Mouse (Mus musculus) megakaryocyte progenitor cell, adult 5-6 weeks (primary cell): ENCODE measurements at regions not wholly inside any gene's neighbourhood (a gene's known extent, or its start where the extent isn't known, plus 50 kb on each side); places are given as distances from the start of the nearest gene placed in this dataset.
"Not testable (repeated sequence)": the region's sequence is repeated elsewhere in the genome, so short reads cannot be mapped to it uniquely, and the experiment has no call there.

Experiments
- ATAC-seq: replicated peaks from 2 replicates; pipeline ENCODE4 v1.8.0; 2016; ENCODE audit warnings: mild to moderate bottlenecking, moderate TSS enrichment, inconsistent platforms; ENCODE audit not compliant: poor library complexity

- no peak for ATAC-seq
Measured at GRCm38 (mm10) chr8:57383746-57384320, 63.0 kb downstream of the Hand2 start.

- ATAC-seq: no peak
Measured at GRCm38 (mm10) chr8:57387627-57388026, 66.8 kb downstream of the Hand2 start.

- no peak for ATAC-seq
Measured at GRCm38 (mm10) chr8:57388579-57388978, 67.1 kb upstream of the Scrg1 start.

GRCm38 (mm10) chr8:57397999-57398635 lies 57.6 kb upstream of the Scrg1 start:
- no peak for ATAC-seq

GRCm38 (mm10) chr8:57400171-57400570 lies 55.6 kb upstream of the Scrg1 start:
- ATAC-seq: not testable (repeated sequence)

GRCm38 (mm10) chr8:57400776-57401631 lies 54.7 kb upstream of the Scrg1 start:
- no peak for ATAC-seq

- ATAC-seq: no peak
Measured at GRCm38 (mm10) chr8:57401661-57402060, 54.1 kb upstream of the Scrg1 start.

- ATAC-seq: no peak
Measured at GRCm38 (mm10) chr8:57402200-57402599, 53.5 kb upstream of the Scrg1 start.

- ATAC-seq: peak; percentile 20; the same call in 1 of the 2 replicates
Measured at GRCm38 (mm10) chr8:57403640-57404180, 52.0 kb upstream of the Scrg1 start.

GRCm38 (mm10) chr8:57405277-57405817 lies 50.4 kb upstream of the Scrg1 start:
- no peak for ATAC-seq
